ENCODE assay signal across 8 mouse cellular contexts in genomic region chr8:107293641-107294628, GRCm38 (mm10). TPM values are rescaled to one million over a fixed set of nuclear protein-coding genes. Genes with fewer than 3 reads are reported as not detected.
DNase-seq lines count a peak whose midpoint lies in the region; ATAC-seq and TF ChIP-seq lines count a peak whose summit lies in the region.

No protein-coding gene starts in this region.

- peak; percentile 80 for DNase-seq in Muller cell, postnatal 12 days (ENCODE audit: inconsistent ontology term)
- peak; percentile 50 for DNase-seq in cerebellum, adult 8-10 months
- DNase-seq in forelimb bud, embryonic 11.5 days (ENCODE audit: low read depth, low spot score) = peak; percentile 13
- DNase-seq in hindbrain, embryonic 11.5 days (ENCODE audit: low spot score) = peak; percentile 59
- DNase-seq in layer of hippocampus, postnatal 10 days (ENCODE audit: low spot score in 2 of 2) = peak; percentile 43 to 52
- peak; percentile 78 for DNase-seq in lung, postnatal 0 days (ENCODE audit: low spot score)
- peak; percentile 30 for DNase-seq in right cerebral cortex, adult 18-20 months
- DNase-seq in urinary bladder, postnatal 36 days (ENCODE audit: low spot score in 2 of 2) = peak; percentile 59 to 62

- TF ChIP-seq CTCF in lung, postnatal 0 days (IDR thresholded peaks at IDR 0.05) = no peak

- H3K4me3 ChIP-seq in hindbrain, embryonic 11.5 days (ENCODE audit: low read depth, low read length) = peak overlapping the region; percentile 97
- H3K4me3 ChIP-seq in lung, postnatal 0 days (ENCODE audit: low read depth, low read length) = peak overlapping the region; percentile 100

- H3K4me2 ChIP-seq in hindbrain, embryonic 11.5 days (replicated peaks; ENCODE audit: low read depth, low read length) = peak overlapping the region; percentile 52
- H3K4me2 ChIP-seq in lung, postnatal 0 days (replicated peaks; ENCODE audit: low read depth, low read length) = peak overlapping the region; percentile 57

- H3K36me3 ChIP-seq in hindbrain, embryonic 11.5 days (ENCODE audit: control insufficient read depth, insufficient read depth, low read length) = no peaks in the 10 kb centered on the region
- no peaks in the 10 kb centered on the region for H3K36me3 ChIP-seq in lung, postnatal 0 days (ENCODE audit: insufficient read depth, low read length)

- H3K9me3 ChIP-seq in hindbrain, embryonic 11.5 days (ENCODE audit: control insufficient read depth, low read length) = no peaks in the 10 kb centered on the region
- no peaks in the 10 kb centered on the region for H3K9me3 ChIP-seq in lung, postnatal 0 days (ENCODE audit: low read length)

- no peaks in the 10 kb centered on the region for H3K27me3 ChIP-seq in hindbrain, embryonic 11.5 days (ENCODE audit: control insufficient read depth, insufficient read depth, low read length)
- no peaks in the 10 kb centered on the region for H3K27me3 ChIP-seq in lung, postnatal 0 days (replicated peaks; ENCODE audit: insufficient read depth, low read length)

- peak overlapping the region; percentile 91 for H3K9ac ChIP-seq in hindbrain, embryonic 11.5 days (ENCODE audit: low read depth, low read length)
- H3K9ac ChIP-seq in lung, postnatal 0 days (replicated peaks; ENCODE audit: low read depth) = peak overlapping the region; percentile 97

- H3K4me1 ChIP-seq in hindbrain, embryonic 11.5 days (replicated peaks; ENCODE audit: control insufficient read depth, insufficient read depth, low read length) = no peaks in the 10 kb centered on the region
- no peaks in the 10 kb centered on the region; the same call in 1 of the 2 replicates for H3K4me1 ChIP-seq in lung, postnatal 0 days (ENCODE audit: insufficient read depth, low read depth, low read length)

- ATAC-seq in hindbrain, embryonic 11.5 days (ENCODE audit: low FRiP score) = peak; percentile 67
- peak; percentile 63 for ATAC-seq in lung, postnatal 0 days

- 0% methylated on average over 35 of the region's 98 CpGs for WGBS in hindbrain, embryonic 11.5 days
- under 1% methylated on average over 60 of the region's 98 CpGs for WGBS in lung, postnatal 0 days

- TF ChIP-seq EP300 in lung, postnatal 0 days (IDR thresholded peaks at IDR 0.05) = no peak

- H3K27ac ChIP-seq in hindbrain, embryonic 11.5 days (ENCODE audit: low read depth, low read length) = peak overlapping the region; percentile 92
- peak overlapping the region; percentile 98 for H3K27ac ChIP-seq in lung, postnatal 0 days (ENCODE audit: low read length)

RNA-seq across cellular contexts. Expression of gene Nfat5, which starts 0.7 kb away (rescaled TPM):
- polyA plus RNA-seq in hindbrain, embryonic 11.5 days (2014; fragmentation: Nextera tagmentation; extraction: Ambion mirVana) = 10.1 and 14.7 TPM in 2 replicates
- total RNA-seq in layer of hippocampus, postnatal 10 days (2021) = 10 to 100 TPM; 37.9 to 39.4 TPM
- 8.8 and 10.8 TPM in 2 replicates for polyA plus RNA-seq in lung, postnatal 0 days (2015; fragmentation: Nextera tagmentation; extraction: Ambion mirVana)

Comparison
In these comparisons a context has a peak if more than half of its experiments do, and no peak if none do; other contexts are left out.
1. Peak in every context shown above with its lines: DNase-seq, ATAC-seq, H3K4me3 ChIP-seq and H3K27ac ChIP-seq.
2. DNase-seq: peak in every context shown above with its lines; median percentile 80 in Muller cell, postnatal 12 days; 78 in lung, postnatal 0 days; 60 in urinary bladder, postnatal 36 days; 59 in hindbrain, embryonic 11.5 days; 50 in cerebellum, adult 8-10 months; 48 in layer of hippocampus, postnatal 10 days; 30 in right cerebral cortex, adult 18-20 months; 13 in forelimb bud, embryonic 11.5 days.